Mouse (Mus musculus): ENCODE measurements at regions not wholly inside any gene's neighbourhood (a gene's known extent, or its start where the extent isn't known, plus 50 kb on each side); places are given as distances from the start of the nearest gene placed in this dataset.

DNA sequence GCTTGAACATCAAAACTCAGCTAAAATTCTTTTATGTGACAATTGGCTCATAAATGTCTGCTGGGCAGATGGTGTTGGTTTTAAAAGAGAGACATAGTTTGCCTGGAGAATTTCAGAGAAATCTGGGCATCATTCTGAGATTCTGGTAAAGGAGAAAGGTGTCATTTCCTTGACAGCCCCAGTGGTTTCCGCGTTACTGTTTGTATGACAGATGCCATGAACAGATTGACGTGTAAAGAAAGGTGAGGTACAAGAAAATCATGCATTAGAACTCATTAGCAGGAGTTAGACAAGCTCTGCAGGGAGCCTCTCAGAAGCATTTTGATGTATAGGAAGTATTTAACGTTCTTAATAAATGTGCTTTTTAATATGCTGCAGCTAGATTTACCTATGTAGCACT lies 1114.7 kb downstream of the Olfm4 start:
- DNase-seq (ENCODE audit: low spot score in 2 of 2), result peak in 1 of 2 experiments; percentile 1

All from layer of hippocampus, postnatal 14 days (tissue).